Mouse (Mus musculus) kidney, adult 8-10 months (tissue): Measurements from ENCODE around the gene Chkb.

Experiments
- DNase-seq, 2 experiments: peaks; one replicate each; pipeline ENCODE4 v3.0.0; 2022

Gene Chkb

GRCm38 (mm10) chr15:89429352-89430221 lies at the start of gene Chkb, which contains the start of the genes C730034F03Rik and Gm44502:
Chkb (minus strand) TSS chr15:89429908.
C730034F03Rik (plus strand) TSS chr15:89429589.
Gm44502 (minus strand) TSS chr15:89429696.
- DNase-seq, result peak; percentile 93 to 94

- DNase-seq, result no peak
These were observed 48.9 kb upstream of the Chkb start for GRCm38 (mm10) chr15:89478622-89479021.

DNA sequence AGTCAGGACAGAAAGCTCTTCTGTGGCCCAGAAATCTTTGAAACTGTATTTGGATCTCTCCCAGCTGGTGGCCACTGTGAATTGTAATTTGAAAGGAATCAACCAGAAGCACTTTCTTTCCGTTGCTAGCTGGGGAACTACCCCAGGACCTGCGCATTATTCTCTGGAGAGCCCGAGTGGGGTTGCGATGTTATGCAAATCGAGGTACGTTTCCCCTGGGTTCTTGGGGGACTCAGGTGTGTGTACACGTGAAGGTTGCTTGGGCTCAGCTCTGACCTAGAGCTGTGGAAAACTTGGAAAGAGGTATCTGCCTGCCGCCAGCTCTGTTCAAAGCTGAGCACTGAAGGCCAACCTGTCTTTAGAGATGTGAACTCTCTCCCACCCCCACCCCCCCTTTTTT lies 48.1 kb upstream of the Chkb start:
- no peak for DNase-seq

DNA sequence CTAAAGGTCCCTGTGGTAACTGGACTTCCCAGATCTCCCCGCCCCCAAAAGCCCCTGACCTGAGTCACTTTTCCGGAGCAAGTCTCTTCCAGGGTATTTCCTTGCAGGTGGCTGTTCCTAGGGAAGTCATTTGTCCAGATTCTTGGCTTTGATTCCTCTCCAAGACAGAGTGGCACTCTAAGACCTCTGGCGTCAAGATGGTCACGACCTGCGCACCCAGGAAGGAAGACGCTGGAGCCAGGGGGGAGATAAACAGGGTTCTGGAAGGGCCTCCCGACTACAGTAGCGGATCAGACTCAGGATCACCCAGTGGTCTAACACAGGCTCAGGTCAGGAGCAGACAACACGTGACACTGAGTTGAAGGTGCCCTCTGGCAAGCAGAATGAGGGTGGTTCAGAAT lies 47.4 kb upstream of the Chkb start, which contains the start of gene Arsa:
Gene Arsa, minus strand, starts transcription at position 335 of the 401 bp plus-strand sequence.
- peak; percentile 53 to 64 for DNase-seq

DNA sequence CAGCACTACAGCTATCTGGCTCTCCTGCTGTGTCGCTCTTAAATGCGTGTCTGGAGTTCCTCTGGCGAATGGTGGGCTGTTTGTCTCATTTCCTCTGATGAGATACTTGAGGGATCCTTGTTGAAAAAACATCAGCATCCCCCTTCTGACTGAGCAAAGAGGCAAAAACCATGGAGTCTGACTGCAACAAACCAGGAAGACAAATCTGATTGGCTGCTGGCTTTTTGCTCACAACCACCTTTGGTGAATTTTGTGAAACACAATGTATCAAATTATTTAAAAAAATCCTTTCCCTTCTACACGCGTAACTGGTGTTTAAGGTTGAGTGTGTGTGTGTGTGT lies 46.7 kb upstream of the Chkb start:
- DNase-seq, result no peak

GRCm38 (mm10) chr15:89475611-89476474 lies 46.1 kb upstream of the Chkb start:
- DNase-seq, result peak; percentile 94

DNA sequence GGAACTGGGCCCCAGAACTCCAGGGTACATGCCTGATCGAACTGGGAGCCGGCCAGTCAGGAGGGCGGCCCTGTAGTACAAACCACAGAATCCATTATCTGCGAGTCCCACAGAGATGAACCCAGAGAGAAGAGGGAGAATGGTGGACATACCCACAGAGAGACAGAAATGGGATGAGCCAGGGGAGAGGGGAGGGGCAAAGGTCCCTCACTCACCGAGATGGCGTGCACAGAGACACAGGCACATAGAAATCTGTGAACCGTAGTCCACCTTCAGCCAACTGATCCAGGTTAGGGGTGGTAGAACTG lies 45.5 kb upstream of the Chkb start:
- DNase-seq, result no peak

DNA sequence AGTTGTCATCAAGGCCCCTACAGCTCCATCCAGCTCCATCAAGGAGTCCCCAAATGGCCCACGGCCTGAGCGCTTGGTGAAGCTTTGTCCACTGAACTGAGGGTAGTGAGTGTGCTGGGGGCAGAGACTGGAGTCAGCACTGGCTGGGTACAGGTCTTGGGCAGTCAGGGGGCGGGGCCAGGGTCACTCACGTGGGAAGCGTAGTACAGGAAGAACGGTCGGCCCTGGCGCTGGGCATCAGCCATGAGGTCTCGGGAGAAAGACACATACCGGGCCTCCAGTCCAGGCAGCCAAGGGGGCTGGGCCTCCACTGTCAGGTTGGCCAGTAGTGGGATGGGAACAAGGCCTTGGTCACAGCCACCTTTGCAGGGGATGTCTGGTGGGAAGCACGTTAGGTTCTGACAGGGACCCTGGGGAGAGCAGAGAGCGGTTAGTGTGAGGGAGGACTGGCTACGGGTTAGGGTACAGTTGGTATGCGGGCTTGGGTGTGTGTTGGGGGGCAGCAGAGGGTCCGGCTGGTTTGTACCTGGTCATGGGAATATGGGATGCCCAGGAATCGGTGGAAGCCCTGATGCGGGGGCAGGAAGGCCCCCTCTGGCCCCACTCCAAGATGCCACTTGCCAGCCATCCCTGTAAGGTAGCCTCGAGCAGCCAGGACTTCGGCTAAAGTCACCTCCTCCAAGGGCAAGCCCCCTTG lies 45.0 kb upstream of the Chkb start:
- DNase-seq, result no peak

GRCm38 (mm10) chr15:89473921-89474320 lies 44.2 kb upstream of the Chkb start:
- no peak for DNase-seq

GRCm38 (mm10) chr15:89473370-89473769 lies 43.7 kb upstream of the Chkb start:
- no peak for DNase-seq

- DNase-seq, result no peak
These were observed 41.8 kb upstream of the Chkb start for GRCm38 (mm10) chr15:89471476-89471875.

- no peak for DNase-seq
These were observed 38.9 kb upstream of the Chkb start for GRCm38 (mm10) chr15:89468577-89468976.

DNA sequence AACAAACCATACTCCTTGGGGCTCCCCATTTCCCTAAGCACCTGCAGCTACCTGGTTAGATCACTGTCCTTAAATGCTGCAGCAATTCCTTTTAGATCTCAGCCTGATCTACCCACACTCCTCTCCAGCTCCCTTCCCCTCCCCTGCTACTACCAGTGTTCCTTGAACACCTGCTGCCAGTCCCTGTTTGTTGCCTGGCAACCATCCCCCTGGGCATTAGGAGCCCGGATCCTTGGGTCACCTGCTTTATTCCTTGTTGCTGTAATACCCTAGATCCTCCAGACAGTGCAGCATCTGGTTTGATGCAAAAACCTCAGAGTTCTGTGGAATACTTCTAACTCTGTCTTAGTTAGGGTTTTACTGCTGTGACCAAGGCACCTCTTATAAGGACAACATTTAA lies 35.3 kb upstream of the Chkb start:
- no peak for DNase-seq

GRCm38 (mm10) chr15:89463334-89464235 lies 33.9 kb upstream of the Chkb start:
- no peak for DNase-seq

GRCm38 (mm10) chr15:89462176-89462575 lies 32.5 kb upstream of the Chkb start:
- no peak for DNase-seq

- no peak for DNase-seq
These were observed 31.6 kb upstream of the Chkb start for GRCm38 (mm10) chr15:89461321-89461720.

GRCm38 (mm10) chr15:89460298-89460697 lies 30.6 kb upstream of the Chkb start:
- DNase-seq, result no peak

- no peak for DNase-seq
These were observed 30.1 kb upstream of the Chkb start for GRCm38 (mm10) chr15:89459821-89460220.

DNA sequence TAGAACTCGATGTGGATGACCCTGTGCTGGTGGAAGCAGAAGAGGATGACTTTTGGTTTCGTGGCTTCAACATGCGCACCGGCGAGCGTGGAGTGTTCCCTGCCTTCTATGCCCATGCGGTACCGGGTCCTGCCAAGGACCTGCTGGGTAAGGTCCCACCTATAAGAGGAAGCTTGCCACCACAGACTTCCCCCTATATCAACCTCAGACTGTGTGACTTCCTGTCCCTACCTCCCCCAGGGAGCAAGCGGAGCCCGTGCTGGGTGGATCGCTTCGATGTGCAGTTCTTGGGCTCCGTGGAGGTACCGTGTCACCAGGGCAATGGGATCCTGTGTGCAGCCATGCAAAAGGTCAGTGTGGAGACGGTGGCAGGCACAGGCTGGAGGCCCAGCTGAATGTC lies 29.2 kb upstream of the Chkb start:
- DNase-seq, result no peak

GRCm38 (mm10) chr15:89455642-89456041 lies 25.9 kb upstream of the Chkb start:
- DNase-seq, result no peak

DNA sequence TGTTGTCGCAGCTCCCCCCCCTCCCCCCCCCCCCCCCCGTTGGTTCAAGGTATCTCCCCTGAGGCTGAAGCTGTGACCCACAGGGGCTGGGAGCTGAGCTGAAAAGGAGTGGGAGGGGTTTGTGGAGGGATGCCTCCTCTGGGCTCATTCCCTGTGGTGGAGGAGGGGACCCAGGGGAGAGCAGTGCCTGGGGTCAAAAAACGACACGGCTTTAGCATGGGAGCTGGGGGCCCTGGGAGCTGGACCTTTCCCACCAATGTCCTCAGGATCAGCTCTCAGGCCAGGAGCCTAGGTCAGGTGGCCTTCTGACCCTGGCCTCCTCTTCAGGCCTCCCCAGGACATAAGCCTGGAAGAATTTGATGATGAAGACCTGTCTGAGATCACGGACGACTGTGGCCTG lies 25.1 kb upstream of the Chkb start:
- no peak for DNase-seq

DNA sequence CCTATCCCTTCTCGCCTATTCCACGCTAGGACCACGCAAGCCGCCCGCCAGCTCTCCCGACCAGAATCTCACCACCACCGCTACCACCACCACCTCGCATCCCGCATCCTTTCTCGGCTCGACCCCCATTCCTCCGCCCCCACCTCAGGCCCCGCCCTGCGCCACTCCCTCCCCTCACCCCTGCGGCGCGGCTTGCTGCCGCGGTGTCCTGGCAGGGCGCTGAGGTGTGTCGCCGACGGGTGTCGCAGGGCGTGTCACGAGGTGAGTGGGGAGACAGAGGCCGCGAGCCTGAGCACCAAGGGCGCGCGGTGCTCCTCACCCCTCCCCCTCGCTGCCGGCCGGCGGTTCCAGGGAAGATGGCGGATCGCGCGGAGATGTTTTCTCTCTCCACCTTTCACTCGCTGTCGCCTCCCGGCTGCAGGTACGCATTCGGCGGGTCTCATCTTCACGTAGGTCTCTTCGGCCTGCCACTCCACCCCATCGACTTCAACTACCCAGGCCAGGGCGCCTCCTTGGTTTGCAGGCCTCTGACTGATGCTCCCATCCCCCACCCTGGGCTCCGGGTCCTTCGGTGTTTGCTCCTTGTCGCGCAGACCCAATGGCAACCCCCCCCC lies 24.3 kb upstream of the Chkb start, which contains the start of gene Mapk8ip2:
Gene Mapk8ip2, plus strand, starts transcription at position 49 of the 614 bp plus-strand sequence.
- no peak for DNase-seq
